Mouse (Mus musculus): ENCODE data around the gene Dmrt2. TPM values are rescaled to one million over a fixed set of nuclear protein-coding genes. Genes with fewer than 3 reads are reported as not detected.

The Dmrt2 gene
- polyA plus RNA-seq, 1 experiment, result not detected

GRCm38 (mm10) chr19:25713382-25713781 lies 41.2 kb downstream of the Dmrt2 start:
- TF ChIP-seq POLR2A (IDR thresholded peaks at IDR 0.05; ENCODE audit: borderline replicate concordance, insufficient read depth, low read length) (no peak), CTCF (IDR thresholded peaks at IDR 0.05; ENCODE audit: borderline replicate concordance, insufficient read depth, low read depth, low read length) (peak; percentile 30; the same call in 1 of the 2 replicates)
- WGBS, result 17% methylated on average over 8 of the region's 8 CpGs
- Histone ChIP-seq H3K4me1 (ENCODE audit: control insufficient read depth, insufficient read depth, low read length) (no peaks in the 10 kb centered on the region), H3K27ac (ENCODE audit: insufficient read depth, low read length) (no peak overlapping the region), H3K4me3 (replicated peaks; ENCODE audit: insufficient read depth, low read depth, low read length) (no peak overlapping the region), H3K27me3 (ENCODE audit: control insufficient read depth, insufficient read depth, low read length) (no peaks in the 10 kb centered on the region)
- DNase-seq, result peak in 1 of 2 experiments; percentile 7

GRCm38 (mm10) chr19:25714927-25715326 lies 42.7 kb downstream of the Dmrt2 start:
- TF ChIP-seq CTCF (IDR thresholded peaks at IDR 0.05; ENCODE audit: borderline replicate concordance, insufficient read depth, low read depth, low read length), result no peak
- TF ChIP-seq POLR2A (IDR thresholded peaks at IDR 0.05; ENCODE audit: borderline replicate concordance, insufficient read depth, low read length), result no peak
- WGBS, result 70% methylated on average over 2 of the region's 2 CpGs
- no peaks in the 10 kb centered on the region for H3K4me1 ChIP-seq (ENCODE audit: control insufficient read depth, insufficient read depth, low read length)

GRCm38 (mm10) chr19:25722616-25723015 lies 50.4 kb downstream of the Dmrt2 start:
- TF ChIP-seq POLR2A (IDR thresholded peaks at IDR 0.05; ENCODE audit: borderline replicate concordance, insufficient read depth, low read length), result no peak
- no peak for TF ChIP-seq CTCF (IDR thresholded peaks at IDR 0.05; ENCODE audit: borderline replicate concordance, insufficient read depth, low read depth, low read length)
- WGBS, result 43% methylated on average over 5 of the region's 5 CpGs
- Histone ChIP-seq H3K27me3 (ENCODE audit: control insufficient read depth, insufficient read depth, low read length) (no peaks in the 10 kb centered on the region; the same call in 1 of the 2 replicates), H3K4me1 (ENCODE audit: control insufficient read depth, insufficient read depth, low read length) (no peaks in the 10 kb centered on the region), H3K4me3 (replicated peaks; ENCODE audit: insufficient read depth, low read depth, low read length) (no peak overlapping the region), H3K27ac (ENCODE audit: insufficient read depth, low read length) (no peak overlapping the region)
- DNase-seq, result no peak

More at GRCm38 (mm10) chr19:25714927-25715326, 42.7 kb downstream of the Dmrt2 start:
- no peaks in the 10 kb centered on the region for H3K27me3 ChIP-seq (ENCODE audit: control insufficient read depth, insufficient read depth, low read length)
- no peak overlapping the region for H3K4me3 ChIP-seq (replicated peaks; ENCODE audit: insufficient read depth, low read depth, low read length)
- no peak for DNase-seq
- no peak overlapping the region for H3K27ac ChIP-seq (ENCODE audit: insufficient read depth, low read length)

Other genes with a start within 250 kb of the Dmrt2 start
- gene Dmrt1, start 166.8 kb upstream of the Dmrt2 start, polyA plus RNA-seq (2012; rRNA removed), result not detected in 2 replicates
- gene Dmrt3, start 62.1 kb upstream of the Dmrt2 start, polyA plus RNA-seq (2012; rRNA removed), result 0.19 and 0.33 TPM in 2 replicates

All from cerebellum, adult 2 months (tissue).